Mouse (Mus musculus) stomach, postnatal 0 days (tissue): Measurements from ENCODE around the gene Elfn1.

Experiments used
- CTCF ChIP-seq: IDR thresholded peaks from 2 replicates; pipeline ENCODE4 v1.5.1; 2016; ENCODE audit warnings: antibody characterized with exemption, low read depth, mild to moderate bottlenecking, moderate library complexity
- EP300 ChIP-seq: optimal IDR thresholded peaks from 2 replicates; pipeline ENCODE3; 2016; ENCODE audit warnings: antibody characterized with exemption

DNA sequence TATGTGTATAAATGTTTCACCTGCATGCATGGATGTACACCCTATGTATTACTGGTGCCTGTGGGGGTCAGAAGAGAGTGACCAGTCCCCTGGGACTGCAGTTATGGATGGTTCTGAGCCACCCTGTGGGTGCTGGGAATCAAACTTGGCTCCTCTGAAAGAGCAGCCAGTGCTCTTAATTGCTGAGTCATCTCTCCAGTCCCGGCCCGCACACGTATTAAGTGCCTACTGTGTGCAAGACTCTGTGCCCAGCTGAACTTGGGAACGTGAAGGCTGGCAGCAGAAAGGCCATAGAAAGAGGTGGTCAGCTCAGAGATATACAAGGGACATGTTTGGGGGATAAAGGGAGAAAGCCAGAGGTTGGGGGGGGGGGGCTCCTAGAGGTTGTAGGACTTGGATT, 68.8 kb downstream of the Elfn1 start:
- TF ChIP-seq CTCF (no peak), EP300 (no peak)
